Mouse (Mus musculus): Measurements from ENCODE around the gene Snd1.

DNA sequence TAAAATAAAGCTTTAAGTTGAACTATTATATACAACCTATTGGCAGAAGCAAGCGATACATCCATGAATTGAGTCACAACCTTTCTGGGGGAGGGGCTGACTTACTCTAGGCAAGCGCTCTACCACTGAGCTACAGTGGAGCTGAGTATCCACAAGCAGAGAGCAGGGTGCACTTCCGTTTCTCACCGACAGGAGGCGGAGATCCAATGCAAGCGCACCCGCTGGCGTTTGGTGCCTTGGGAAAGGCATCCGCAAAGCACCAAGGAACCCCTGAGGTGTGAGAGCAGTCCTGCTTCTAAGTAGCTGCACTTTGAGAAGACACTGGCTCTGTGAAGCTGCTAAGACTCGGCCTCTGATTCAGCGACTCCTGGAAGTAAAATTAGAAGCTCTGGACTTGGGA is 480.6 kb downstream of the Snd1 start:
- TF ChIP-seq CTCF (IDR thresholded peaks at IDR 0.05; ENCODE audit: low read depth, low read length) (peak; percentile 74), TAL1 (conservative IDR thresholded peaks at IDR 0.05; ENCODE audit: low read depth, low read length) (no peak), GATA1 (IDR thresholded peaks at IDR 0.05; ENCODE audit: borderline replicate concordance, low read length) (no peak)

Data from G1E (cell line).